In genomic region chrX:57221881-57222280, GRCm38 (mm10) we compare ENCODE assay signal across 41 mouse cellular contexts. TPM values are rescaled to one million over a fixed set of nuclear protein-coding genes. Genes with fewer than 3 reads are reported as not detected.
A peak's percentile ranks its signal among the peaks of the same experiment; 100 is the strongest.
DNase-seq lines count a peak whose midpoint lies in the region; ATAC-seq and TF ChIP-seq lines count a peak whose summit lies in the region.
"Had no signal": no experiment of that assay in that cellular context is flagged by ENCODE, and none has a peak within 500 bp of the region (broad histone marks: within the 10 kb centered on the region; RNA-seq: fewer than 3 reads in every experiment).

No protein-coding gene starts in this region.

- peak; percentile 48 for ATAC-seq in CD4-positive, CD25-positive, alpha-beta regulatory T cell, adult 4 months
- peak; percentile 49 for ATAC-seq in inflammation-experienced regulatory T-cells, adult 6 months
- no peak for ATAC-seq in forebrain, embryonic 16.5 days
- ATAC-seq in erythroid progenitor cell, adult 5-6 weeks (replicated peaks; ENCODE audit: low FRiP score, poor library complexity, severe bottlenecking), result no peak
- ATAC-seq: forebrain, embryonic 13.5 days had no signal

- H3K4me1 ChIP-seq in spleen, adult 2 months (ENCODE audit: control insufficient read depth, insufficient read depth, insufficient read length), result peaks cover 6% of the 10 kb centered on the region; the same call in 1 of the 2 replicates
- no peaks in the 10 kb centered on the region for H3K4me1 ChIP-seq in forebrain, embryonic 16.5 days (replicated peaks; ENCODE audit: control insufficient read depth, insufficient read depth, low read length)
- H3K4me1 ChIP-seq: embryonic facial prominence, embryonic 10.5 days; embryonic facial prominence, embryonic 15.5 days; forebrain, embryonic 13.5 days; hindbrain, embryonic 13.5 days; limb, embryonic 10.5 days; limb, embryonic 15.5 days; liver, embryonic 13.5 days; neural tube, embryonic 15.5 days had no signal

- no peaks in the 10 kb centered on the region for H3K9me3 ChIP-seq in forebrain, embryonic 16.5 days (ENCODE audit: control insufficient read depth, low read length)
- H3K9me3 ChIP-seq: embryonic facial prominence, embryonic 10.5 days; embryonic facial prominence, embryonic 15.5 days; forebrain, embryonic 13.5 days; G1E; hindbrain, embryonic 13.5 days; limb, embryonic 10.5 days; limb, embryonic 15.5 days; liver, embryonic 13.5 days; neural tube, embryonic 15.5 days had no signal

- H3K9ac ChIP-seq in forebrain, embryonic 16.5 days (replicated peaks; ENCODE audit: low read depth, low read length), result no peak overlapping the region
- H3K9ac ChIP-seq: embryonic facial prominence, embryonic 15.5 days; forebrain, embryonic 13.5 days; hindbrain, embryonic 13.5 days; limb, embryonic 15.5 days; liver, embryonic 13.5 days; neural tube, embryonic 15.5 days had no signal

- no peak for TF ChIP-seq CTCF in spleen, adult 2 months (IDR thresholded peaks at IDR 0.05; ENCODE audit: extremely low read depth, insufficient read depth, insufficient read length, insufficient replicate concordance)

- H3K36me3 ChIP-seq in spleen, adult 2 months (ENCODE audit: control insufficient read depth, insufficient read depth, low read length), result no peaks in the 10 kb centered on the region
- no peaks in the 10 kb centered on the region for H3K36me3 ChIP-seq in forebrain, embryonic 16.5 days (ENCODE audit: control insufficient read depth, insufficient read depth)
- H3K36me3 ChIP-seq: embryonic facial prominence, embryonic 10.5 days; embryonic facial prominence, embryonic 15.5 days; G1E; hindbrain, embryonic 13.5 days; limb, embryonic 10.5 days; limb, embryonic 15.5 days; liver, embryonic 13.5 days; neural tube, embryonic 15.5 days had no signal

- H3K4me3 ChIP-seq in spleen, adult 2 months (ENCODE audit: extremely low read depth, insufficient read depth, insufficient read length), result no peak overlapping the region
- H3K4me3 ChIP-seq in forebrain, embryonic 16.5 days (replicated peaks; ENCODE audit: low read length), result no peak overlapping the region
- H3K4me3 ChIP-seq: embryonic facial prominence, embryonic 10.5 days; embryonic facial prominence, embryonic 15.5 days; forebrain, embryonic 13.5 days; hindbrain, embryonic 13.5 days; layer of hippocampus, adult 2 months; limb, embryonic 10.5 days; limb, embryonic 15.5 days; liver, embryonic 13.5 days; neural tube, embryonic 15.5 days had no signal

- H3K4me2 ChIP-seq in forebrain, embryonic 16.5 days (ENCODE audit: low read length), result no peak overlapping the region
- H3K4me2 ChIP-seq: embryonic facial prominence, embryonic 15.5 days; forebrain, embryonic 13.5 days; heart, embryonic 11.5 days; hindbrain, embryonic 13.5 days; limb, embryonic 15.5 days; liver, embryonic 13.5 days; neural tube, embryonic 15.5 days had no signal

- peak overlapping the region; percentile 35; the same call in 1 of the 2 replicates for H3K27ac ChIP-seq in spleen, adult 2 months (ENCODE audit: insufficient read depth, low read length)
- no peak overlapping the region for H3K27ac ChIP-seq in forebrain, embryonic 16.5 days (ENCODE audit: low read length)
- H3K27ac ChIP-seq: embryonic facial prominence, embryonic 10.5 days; embryonic facial prominence, embryonic 15.5 days; forebrain, embryonic 13.5 days; hindbrain, embryonic 13.5 days; layer of hippocampus, adult 2 months; limb, embryonic 10.5 days; limb, embryonic 15.5 days; liver, embryonic 13.5 days; neural tube, embryonic 15.5 days had no signal

- WGBS in spleen, adult 2 months, result 55% methylated on average over 3 of the region's 3 CpGs
- WGBS in forebrain, embryonic 16.5 days, result 87% methylated on average over 3 of the region's 3 CpGs

- no peaks in the 10 kb centered on the region for H3K27me3 ChIP-seq in spleen, adult 2 months (ENCODE audit: control insufficient read depth, insufficient read depth, low read length)
- no peaks in the 10 kb centered on the region for H3K27me3 ChIP-seq in forebrain, embryonic 16.5 days (replicated peaks; ENCODE audit: control insufficient read depth, insufficient read depth, low read length)
- H3K27me3 ChIP-seq: embryonic facial prominence, embryonic 15.5 days; forebrain, embryonic 13.5 days; hindbrain, embryonic 13.5 days; limb, embryonic 15.5 days; liver, embryonic 13.5 days; neural tube, embryonic 15.5 days had no signal

- TF ChIP-seq POLR2A in spleen, adult 2 months (IDR thresholded peaks at IDR 0.05; ENCODE audit: low read depth, low read length), result no peak

- DNase-seq in spleen, adult 2 months (ENCODE audit: low read depth in 1 of 2, low spot score in 2 of 2), result peak in 1 of 2 experiments; percentile 9
- DNase-seq in spleen, postnatal 4 days (ENCODE audit: low spot score in 2 of 2), result no peak
- DNase-seq in thymus, postnatal 36 days, result peak; percentile 7 to 33
- DNase-seq in embryo, embryonic 10 days (ENCODE audit: low spot score), result no peak
- DNase-seq: adrenal gland, postnatal 14 days; cerebellum, adult 18-20 months; cerebellum, postnatal 10 days; gastrocnemius, postnatal 25 days; heart, adult 11 months; heart, postnatal 4 days; kidney, adult 2 months; kidney, postnatal 36 days; liver, embryonic 13.5 days; lung, adult 18-20 months; lung, postnatal 10 days; midbrain, embryonic 14.5 days; retina, postnatal 1 day; right cerebral cortex, postnatal 14 days had no signal

RNA-seq across cellular contexts. Expression of gene Cd40lg, which starts 9.9 kb away (rescaled TPM):
- polyA plus RNA-seq in spleen, adult 2 months (2012; rRNA removed), result 1.6 and 1.9 TPM in 2 replicates
- polyA plus RNA-seq in CD4-positive, CD25-positive, alpha-beta regulatory T cell, adult 4 months (2017; shearing (Covaris generic)), result 10 to 100 TPM; 31.4 to 42.4 TPM
- polyA plus RNA-seq in inflammation-experienced regulatory T-cells, adult 6 months (2017; shearing (Covaris generic)), result 10 to 100 TPM; 65.0 to 80.7 (median 69.6) TPM
- not detected in 2 replicates for polyA plus RNA-seq in forebrain, embryonic 16.5 days (2015; fragmentation: Nextera tagmentation; extraction: Ambion mirVana)
- 1.4 TPM in 1 of 2 replicates, not detected in the other for total RNA-seq in erythroid progenitor cell, adult 5-6 weeks (2015; ENCODE audit: low replicate concordance)
- 0.90 TPM in 1 of 2 replicates, not detected in the other for total RNA-seq in erythroid progenitor cell, adult 5-6 weeks (2017; ENCODE audit: low replicate concordance)
- total RNA-seq: adrenal gland, postnatal 14 days; G1E; gastrocnemius, adult 18-20 months; gastrocnemius, postnatal 25 days; heart, postnatal 4 days; layer of hippocampus, adult 2 months; layer of hippocampus, postnatal 25 days; left cerebral cortex, postnatal 10 days; monocyte, adult 5-6 weeks had no signal
- polyA plus RNA-seq: brain, embryonic 14.5 days; cortical plate, adult 2 months; embryonic facial prominence, embryonic 10.5 days; embryonic facial prominence, embryonic 15.5 days; forebrain, embryonic 13.5 days; G1E; heart, embryonic 11.5 days; heart, embryonic 16.5 days; hindbrain, embryonic 13.5 days; intestine, embryonic 14.5 days; kidney, embryonic 16.5 days; limb, embryonic 10.5 days; limb, embryonic 15.5 days; liver, embryonic 13.5 days; midbrain, embryonic 14.5 days; neural tube, embryonic 15.5 days had no signal

Comparison
In these comparisons a context has a peak if more than half of its experiments do, and no peak if none do; other contexts are left out.
1. DNase-seq: peak in thymus, postnatal 36 days (2 of 2); none in spleen, postnatal 4 days (0 of 2) and embryo, embryonic 10 days (single experiment).
2. ATAC-seq: peak in CD4-positive, CD25-positive, alpha-beta regulatory T cell, adult 4 months (single experiment) and inflammation-experienced regulatory T-cells, adult 6 months (single experiment); none in forebrain, embryonic 16.5 days (single experiment) and erythroid progenitor cell, adult 5-6 weeks (single experiment).
3. RNA of gene Cd40lg, which starts 9.9 kb away (polyA plus RNA-seq): 65.0 to 80.7 TPM in inflammation-experienced regulatory T-cells, adult 6 months and 31.4 to 42.4 TPM in CD4-positive, CD25-positive, alpha-beta regulatory T cell, adult 4 months; 1.6 to 1.9 TPM in spleen, adult 2 months and not detected in forebrain, embryonic 16.5 days; every median in the first group is over 10 times any median in the second.